Comparison of ENCODE assay signal across 9 mouse cellular contexts in the genomic region with DNA sequence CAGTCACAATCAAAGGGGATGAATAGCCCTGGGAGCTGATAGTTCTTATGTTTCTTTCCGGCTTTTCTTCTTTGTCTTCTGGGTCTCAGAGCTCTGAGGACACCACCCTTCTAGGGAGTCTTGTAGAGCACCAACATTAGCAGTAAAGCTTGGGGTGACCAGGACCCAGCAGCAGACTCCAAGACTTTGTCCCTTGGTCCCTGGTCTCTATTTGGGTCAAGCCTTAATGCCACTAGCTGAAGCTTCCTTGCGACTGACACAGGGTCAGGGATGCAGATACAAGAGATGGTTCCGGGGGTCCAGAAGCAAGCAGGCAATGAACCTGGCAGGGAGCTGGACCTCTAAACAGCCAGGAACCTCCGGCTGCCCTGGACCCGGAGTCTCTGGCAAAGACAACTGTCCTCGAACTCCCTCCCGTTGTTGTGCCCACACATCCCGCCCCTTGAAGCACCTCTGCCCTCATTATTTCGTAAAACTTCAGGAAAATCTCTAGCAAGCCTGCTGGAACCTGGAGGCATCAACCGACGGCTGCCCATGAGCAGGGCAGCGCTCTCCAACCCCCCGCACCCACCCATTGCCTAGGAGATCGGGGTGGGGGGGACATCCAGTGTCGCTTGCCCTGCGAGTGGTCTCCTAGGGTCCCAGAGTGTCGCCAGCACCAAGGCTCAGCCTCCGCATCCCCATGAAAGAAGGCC. TPM values are rescaled to one million over a fixed set of nuclear protein-coding genes. Genes with fewer than 3 reads are reported as not detected.
A peak's percentile ranks its signal among the peaks of the same experiment; 100 is the strongest.
DNase-seq lines count a peak whose midpoint lies in the region; ATAC-seq and TF ChIP-seq lines count a peak whose summit lies in the region.
"Had no signal": no experiment of that assay in that cellular context is flagged by ENCODE, and none has a peak within 500 bp of the region (broad histone marks: within the 10 kb centered on the region; RNA-seq: fewer than 3 reads in every experiment).

No protein-coding gene starts in this region.

- no peak overlapping the region for H3K9ac ChIP-seq in liver, embryonic 16.5 days (ENCODE audit: low read depth, low read length)

- H3K27ac ChIP-seq in gastrocnemius, adult 2 months = no peak overlapping the region
- peak overlapping the region; percentile 82 for H3K27ac ChIP-seq in hindbrain, embryonic 10.5 days
- H3K27ac ChIP-seq in liver, embryonic 16.5 days (ENCODE audit: low read length) = no peak overlapping the region

- no peak for TF ChIP-seq CTCF in gastrocnemius, adult 2 months (IDR thresholded peaks at IDR 0.05)
- TF ChIP-seq CTCF in E14TG2a.4 (conservative IDR thresholded peaks at IDR 0.05; ENCODE audit: low read length) = no peak

- intact Hi-C loops in gastrocnemius, adult 2 months (cut with DNase I) = no loop called here
- intact Hi-C loops in gastrocnemius, postnatal 14 days (cut with DNase I; ENCODE audit: low total_unique reads) = no loop called here

- H3K4me2 ChIP-seq in liver, embryonic 16.5 days (ENCODE audit: low read depth, low read length) = peak overlapping the region; percentile 7; the same call in 1 of the 2 replicates

- peaks cover 4% of the 10 kb centered on the region; the same call in 1 of the 2 replicates for H3K9me3 ChIP-seq in E14TG2a.4 (ENCODE audit: low read length)
- 0 out of 2 replicates have a peak, but pooled peaks cover 2% of the 10 kb centered on the region for H3K9me3 ChIP-seq in hindbrain, embryonic 10.5 days
- H3K9me3 ChIP-seq in liver, embryonic 16.5 days (replicated peaks; ENCODE audit: control insufficient read depth, low read length) = no peaks in the 10 kb centered on the region

- H3K4me3 ChIP-seq in gastrocnemius, adult 2 months = peak overlapping the region; percentile 48
- peak overlapping the region; percentile 81 for H3K4me3 ChIP-seq in E14TG2a.4 (replicated peaks; ENCODE audit: low read length)
- peak overlapping the region; percentile 58 for H3K4me3 ChIP-seq in hindbrain, embryonic 10.5 days
- H3K4me3 ChIP-seq in liver, embryonic 16.5 days (ENCODE audit: low read depth, low read length) = peak overlapping the region; percentile 28; the same call in 1 of the 2 replicates

- H3K4me1 ChIP-seq in E14TG2a.4 (replicated peaks; ENCODE audit: low read depth, low read length) = peaks cover 26% of the 10 kb centered on the region
- H3K4me1 ChIP-seq in hindbrain, embryonic 10.5 days (replicated peaks) = peaks cover 29% of the 10 kb centered on the region
- no peaks in the 10 kb centered on the region; the same call in 1 of the 2 replicates for H3K4me1 ChIP-seq in liver, embryonic 16.5 days (ENCODE audit: control insufficient read depth, low read depth, low read length)

- ATAC-seq in liver, embryonic 16.5 days (ENCODE audit: low read depth) = no peak
- ATAC-seq in megakaryocyte progenitor cell, adult 5-6 weeks (replicated peaks; ENCODE audit: poor library complexity) = no peak

- no peak for DNase-seq in gastrocnemius, adult 2 months
- DNase-seq in gastrocnemius, postnatal 14 days = no peak
- DNase-seq in hindbrain, embryonic 10.5 days (ENCODE audit: low spot score) = peak; percentile 22
- no peak for DNase-seq in urinary bladder, adult 2 months (ENCODE audit: low spot score)
- DNase-seq in adrenal gland, adult 2 months = no peak

- peaks cover 58% of the 10 kb centered on the region for H3K27me3 ChIP-seq in E14TG2a.4 (ENCODE audit: insufficient read depth, low read length)
- peaks cover 61% of the 10 kb centered on the region for H3K27me3 ChIP-seq in hindbrain, embryonic 10.5 days (ENCODE audit: insufficient read depth, poor library complexity, severe bottlenecking)
- peaks cover 62% of the 10 kb centered on the region for H3K27me3 ChIP-seq in liver, embryonic 16.5 days (ENCODE audit: control insufficient read depth, insufficient read depth, low read depth, low read length)

- WGBS in hindbrain, embryonic 10.5 days = 2% methylated on average over 18 of the region's 18 CpGs
- 3% methylated on average over 18 of the region's 18 CpGs for WGBS in liver, embryonic 16.5 days (ENCODE audit: insufficient replicate concordance)

- no peaks in the 10 kb centered on the region for H3K36me3 ChIP-seq in E14TG2a.4 (ENCODE audit: insufficient read depth, low read length)
- H3K36me3 ChIP-seq in hindbrain, embryonic 10.5 days = no peaks in the 10 kb centered on the region
- no peaks in the 10 kb centered on the region for H3K36me3 ChIP-seq in liver, embryonic 16.5 days (ENCODE audit: control insufficient read depth, insufficient read depth)

RNA-seq across cellular contexts. Expression of gene Fam163a, which starts 0.7 kb away (rescaled TPM):
- total RNA-seq in gastrocnemius, adult 2 months (2021) = not detected
- not detected for total RNA-seq in gastrocnemius, postnatal 14 days (2021)
- polyA plus RNA-seq in hindbrain, embryonic 10.5 days (2016; fragmentation: Nextera tagmentation; extraction: Ambion mirVana) = 4.9 and 7.7 TPM in 2 replicates
- polyA plus RNA-seq in liver, embryonic 16.5 days (2015; fragmentation: Nextera tagmentation; extraction: Ambion mirVana) = 0.02 TPM in 2 replicates
- total RNA-seq in megakaryocyte progenitor cell, adult 5-6 weeks (2015) = not detected in 2 replicates
- not detected in 2 replicates for total RNA-seq in megakaryocyte progenitor cell, adult 5-6 weeks (2017)
- polyA plus RNA-seq in urinary bladder, adult 2 months (2012; rRNA removed) = 0.06 and 0.11 TPM in 2 replicates
- 10 to 100 TPM in 1 of 2 experiments, 1 to 10 TPM in 1; 9.1 to 15.7 TPM for total RNA-seq in adrenal gland, adult 2 months (2021)
- polyA plus RNA-seq in adrenal gland, adult 2 months (2012; rRNA removed) = 4.3 and 4.9 TPM in 2 replicates
- total RNA-seq: common myeloid progenitor, adult 5-6 weeks had no signal

Comparison
In these comparisons a context has a peak if more than half of its experiments do, and no peak if none do; other contexts are left out.
1. H3K4me3 ChIP-seq: peak in every context shown above with its lines; median percentile 81 in E14TG2a.4; 58 in hindbrain, embryonic 10.5 days; 48 in gastrocnemius, adult 2 months; 28 in liver, embryonic 16.5 days.
2. RNA of gene Fam163a, which starts 0.7 kb away (total RNA-seq): 9.1 to 15.7 TPM in adrenal gland, adult 2 months; not detected in gastrocnemius, postnatal 14 days, not detected in gastrocnemius, adult 2 months and not detected in megakaryocyte progenitor cell, adult 5-6 weeks; every median in the first group is over 4 times any median in the second.